Mouse (Mus musculus) thymus, postnatal 36 days (tissue): Measurements from ENCODE around the gene Nup214.

ENCODE experiments used
- DNase-seq, 2 experiments: peaks; one replicate each; pipeline ENCODE4 v3.0.0; 2022; ENCODE audit warnings: mixed read lengths in 2 of 2

Gene Nup214

DNA sequence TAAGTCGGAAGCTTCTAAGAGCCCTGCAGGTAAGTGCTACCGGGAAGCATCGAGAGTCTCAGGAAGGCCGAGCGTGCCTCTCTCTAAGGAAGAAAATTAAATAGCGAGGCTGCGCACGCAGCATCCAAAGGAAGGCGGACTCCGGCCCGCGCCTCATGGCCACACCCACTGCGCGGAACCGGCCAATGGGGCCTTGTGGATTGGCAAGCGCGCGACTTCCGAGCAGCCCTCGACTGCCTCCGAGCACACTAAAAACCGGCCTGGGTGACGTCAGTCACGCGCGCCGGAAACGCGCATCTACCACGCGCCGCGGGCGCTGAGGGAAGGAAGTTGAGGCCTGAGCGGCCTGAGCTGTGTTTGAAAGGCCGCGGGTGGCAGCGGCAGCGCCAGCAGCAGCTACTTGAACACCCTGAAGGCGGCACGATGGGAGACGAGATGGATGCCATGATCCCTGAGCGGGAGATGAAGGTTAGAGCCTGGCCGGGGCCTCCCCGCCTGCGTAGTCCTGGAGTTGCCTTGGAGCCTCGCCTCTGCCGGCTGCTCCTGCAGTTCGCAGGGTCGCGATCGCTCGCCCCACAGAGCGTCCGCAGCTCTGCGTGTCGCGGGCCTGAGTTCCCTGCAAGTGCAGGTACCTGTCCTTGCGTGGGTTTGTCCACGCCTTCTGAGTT, at the start of gene Nup214:
Nup214 (plus strand) TSS at position 296 of the 668 bp plus-strand sequence.
- peak; percentile 98 to 99 for DNase-seq

GRCm38 (mm10) chr2:31924811-31925210, 49.4 kb upstream of the Nup214 start:
- no peak for DNase-seq

DNA sequence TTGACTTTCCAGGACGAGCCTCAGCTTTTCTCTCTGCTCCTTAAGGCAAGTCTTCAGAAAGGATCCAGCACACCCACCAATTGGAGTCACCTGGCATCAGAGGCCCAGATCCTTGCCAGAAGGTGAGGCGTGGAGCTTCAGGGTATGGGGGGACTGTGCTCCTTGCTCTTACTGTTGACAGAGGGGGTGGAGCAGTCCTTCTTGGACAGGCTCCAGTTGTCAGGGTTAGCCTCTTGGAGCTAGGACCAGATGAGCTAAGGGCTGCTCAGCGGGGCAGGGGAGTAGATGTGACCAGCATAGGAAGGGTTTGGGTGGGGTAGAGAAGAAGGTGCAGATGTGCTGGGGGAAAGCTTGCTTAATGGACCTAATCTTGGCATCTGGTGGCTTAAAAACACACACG, 48.3 kb upstream of the Nup214 start:
- DNase-seq: no peak

DNA sequence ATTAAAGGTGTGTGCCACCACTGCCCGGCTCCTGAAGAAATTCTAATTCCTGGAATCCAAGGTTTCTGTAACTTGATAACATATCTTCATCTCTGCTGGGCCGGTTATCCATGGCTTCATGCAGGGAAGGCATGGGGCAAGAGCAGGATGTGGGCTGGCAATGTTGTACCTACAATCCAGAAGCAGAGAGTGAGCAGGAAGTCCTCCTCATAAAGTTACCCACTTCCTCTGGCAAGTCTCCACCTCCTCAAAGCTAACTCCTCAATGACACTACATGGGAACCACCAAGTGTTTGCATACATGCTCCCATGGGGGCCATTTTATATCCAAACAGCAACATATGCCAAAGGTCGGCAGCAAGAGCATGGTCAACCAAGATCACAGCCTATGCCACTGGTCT, 44.6 kb upstream of the Nup214 start:
- peak; percentile 16 to 33 for DNase-seq

DNA sequence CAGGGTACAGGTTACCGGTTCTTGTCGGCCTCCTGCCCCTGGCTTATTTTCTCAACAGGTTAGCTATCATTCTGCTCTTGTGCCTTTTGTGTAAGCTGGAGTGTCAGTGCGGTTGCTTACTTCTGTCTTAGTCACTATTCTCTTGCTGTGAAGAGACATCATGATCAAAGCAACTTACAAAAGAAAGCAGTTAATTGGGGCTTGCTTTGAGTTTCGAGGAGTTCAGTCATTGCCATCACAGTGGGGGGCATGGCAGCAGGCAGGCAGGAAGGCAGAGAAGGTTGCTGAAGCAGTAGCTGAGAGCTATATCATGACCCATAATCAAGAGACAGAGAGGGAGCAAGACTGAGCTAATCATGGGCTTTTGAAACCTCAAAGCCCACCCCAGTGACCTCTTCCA, 39.7 kb upstream of the Nup214 start:
- no peak for DNase-seq

DNA sequence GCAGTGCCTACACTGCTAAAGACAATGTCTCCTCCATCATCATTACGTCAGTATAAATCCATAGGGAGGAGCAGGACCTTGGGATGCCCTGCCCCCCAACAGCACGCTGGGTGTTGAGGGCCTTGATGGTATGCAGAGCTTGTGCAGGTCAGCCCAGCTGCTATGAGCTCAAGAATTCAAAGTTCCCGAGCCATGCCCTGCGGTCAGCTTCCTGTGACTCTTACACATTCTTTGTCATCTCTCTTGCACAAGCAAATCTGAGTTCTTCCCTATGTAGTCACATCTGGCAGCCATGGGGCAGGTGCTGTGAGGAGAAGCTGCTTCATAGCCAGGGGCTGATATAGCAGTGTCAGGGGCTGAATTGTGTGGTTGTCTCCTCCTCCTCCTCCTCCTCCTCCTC, 39.2 kb upstream of the Nup214 start:
- DNase-seq: no peak

GRCm38 (mm10) chr2:31938298-31938697, 35.9 kb upstream of the Nup214 start:
- no peak for DNase-seq

DNA sequence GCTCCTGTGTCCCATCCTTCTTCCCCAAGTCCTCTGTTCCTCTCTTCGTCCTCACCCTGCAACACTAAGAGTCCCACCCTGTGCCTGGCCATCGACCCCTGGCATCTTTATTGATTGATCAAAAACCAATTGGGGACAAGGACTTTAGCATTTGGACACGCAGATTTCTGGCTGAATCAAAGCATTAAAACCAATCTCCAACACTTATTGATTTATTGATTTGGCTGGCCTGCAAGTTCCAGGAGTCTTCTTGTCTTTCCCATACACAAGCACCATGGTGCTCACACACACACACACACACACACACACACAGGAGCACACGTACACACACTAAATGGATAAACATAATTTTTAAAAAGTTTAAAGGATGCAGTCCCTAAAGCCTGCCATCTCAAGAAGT, 31.2 kb upstream of the Nup214 start:
- DNase-seq: no peak

DNA sequence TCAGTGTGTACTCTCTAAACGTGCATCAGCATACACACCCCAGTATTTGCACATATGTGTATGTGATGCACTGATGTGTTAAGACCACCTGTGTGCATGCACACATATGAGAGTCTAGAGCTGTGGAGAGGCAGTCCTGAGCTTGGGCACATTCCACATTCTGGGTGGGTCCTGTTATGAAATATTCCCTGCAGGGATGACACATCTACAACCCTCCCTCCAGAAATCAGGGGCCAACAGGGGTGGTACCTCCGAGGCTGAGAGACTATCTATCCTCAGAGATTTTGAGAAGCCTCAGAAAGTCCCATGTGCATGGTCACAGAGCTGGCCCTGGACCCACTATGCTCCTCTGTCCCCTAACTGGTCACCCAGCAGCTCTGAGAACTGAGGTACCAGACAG, 28.7 kb upstream of the Nup214 start:
- DNase-seq: no peak

DNA sequence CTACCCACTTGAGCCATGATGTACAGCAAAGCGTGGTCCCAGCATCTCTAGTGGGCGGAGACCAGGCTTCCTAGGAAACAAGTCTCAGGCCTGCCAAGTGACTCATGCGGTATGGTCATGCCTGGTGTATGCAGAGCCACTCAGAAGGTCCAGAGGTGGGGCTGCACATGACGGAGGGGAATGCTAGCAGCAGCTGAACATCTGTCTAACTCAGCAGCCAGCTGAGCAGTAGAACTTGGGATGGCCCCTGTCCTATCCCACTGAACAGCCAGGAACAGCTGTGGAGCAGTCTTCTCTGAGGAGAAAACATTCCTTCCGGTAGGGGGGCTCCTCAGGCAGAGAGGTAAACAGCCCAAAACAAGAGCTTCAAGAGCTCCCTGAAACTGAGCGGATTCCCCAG, 25.8 kb upstream of the Nup214 start:
- no peak for DNase-seq

GRCm38 (mm10) chr2:31948801-31949200, 25.4 kb upstream of the Nup214 start:
- no peak for DNase-seq

DNA sequence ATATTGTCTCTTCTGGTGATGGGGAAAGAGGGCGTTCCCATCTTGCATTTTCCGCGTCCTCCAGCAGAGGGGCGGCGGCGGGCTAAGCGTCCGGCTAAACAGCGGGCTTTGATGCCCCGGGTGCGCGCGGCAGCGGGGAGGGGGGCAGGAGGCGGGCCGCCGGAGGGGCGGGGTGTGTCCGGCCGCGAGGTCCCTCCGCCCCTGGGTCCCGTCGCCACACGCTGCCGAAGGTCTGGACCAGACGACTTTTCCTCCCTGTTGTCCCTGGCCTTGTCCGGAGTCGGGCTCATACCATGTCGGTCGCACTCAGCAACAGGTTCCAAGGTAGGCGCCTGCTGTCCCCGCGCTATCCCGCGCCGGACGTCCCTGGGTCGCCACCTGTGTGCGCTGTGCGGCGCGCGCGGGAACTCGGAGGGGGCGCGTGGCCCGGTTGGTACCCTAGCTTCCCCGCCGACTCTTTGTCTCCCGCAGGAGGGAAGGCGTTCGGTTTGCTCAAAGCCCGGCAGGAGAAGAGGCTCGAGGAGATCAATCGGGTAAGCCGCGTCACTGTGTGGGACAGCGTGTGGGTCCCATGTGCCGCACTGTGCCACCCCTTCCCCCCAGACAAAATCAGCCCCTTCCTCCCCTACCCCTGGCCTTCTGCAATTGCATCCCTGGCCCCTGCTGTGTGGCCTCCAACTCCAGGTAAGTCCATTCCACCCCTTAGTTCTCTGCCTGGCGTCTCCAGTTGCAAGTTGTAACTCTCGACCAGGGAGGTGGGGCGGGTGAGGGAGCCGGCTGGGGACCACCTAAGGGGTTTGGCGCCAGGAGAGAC, 24.0 kb upstream of the Nup214 start, which contains the start of gene Aif1l:
Aif1l (plus strand) TSS at position 82 of the 814 bp plus-strand sequence.
- peak; percentile 31 to 45 for DNase-seq

DNA sequence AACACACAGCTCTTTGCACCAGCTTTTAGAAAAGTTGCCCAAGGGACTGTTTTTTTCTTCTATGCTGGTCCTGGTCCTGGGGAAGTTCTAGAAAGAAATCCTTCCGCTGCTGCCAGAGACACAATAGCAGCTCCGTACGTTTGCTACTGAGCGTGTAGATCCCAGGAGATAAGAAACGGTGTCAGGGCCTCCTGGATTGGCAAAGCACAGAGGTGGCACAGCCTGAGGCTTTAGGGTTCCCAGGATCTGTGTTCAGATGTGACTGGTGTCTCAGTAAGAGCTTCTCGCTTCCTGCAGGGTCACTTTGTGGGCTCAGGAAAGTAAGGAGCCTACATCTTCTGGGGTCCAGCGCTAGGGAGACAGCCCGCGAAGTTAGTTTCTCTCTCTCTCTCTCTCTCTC, 23.3 kb upstream of the Nup214 start:
- no peak for DNase-seq

GRCm38 (mm10) chr2:31952236-31952635, 22.0 kb upstream of the Nup214 start:
- no peak for DNase-seq

DNA sequence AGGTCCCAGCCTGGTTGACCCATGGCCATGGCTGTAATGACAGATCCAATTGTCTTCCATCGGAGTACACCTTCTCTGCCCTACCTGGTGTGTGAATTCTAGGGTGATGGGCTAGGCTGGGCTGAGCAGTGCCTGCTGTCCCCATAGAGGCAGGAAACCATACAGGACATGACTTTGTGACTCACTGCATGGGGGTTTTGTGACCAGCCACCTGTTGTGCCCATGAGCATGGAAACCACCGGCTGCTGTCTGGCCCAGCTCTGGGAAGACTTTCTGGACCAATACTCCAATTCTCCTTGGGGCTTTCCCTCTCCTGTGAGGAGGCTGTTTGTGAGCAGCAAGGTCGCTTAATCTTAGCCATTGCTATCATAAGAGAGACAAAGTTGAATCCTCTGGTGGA, 21.5 kb upstream of the Nup214 start:
- DNase-seq: no peak

- DNase-seq: no peak
Observed at GRCm38 (mm10) chr2:31953687-31954086, 20.5 kb upstream of the Nup214 start.

DNA sequence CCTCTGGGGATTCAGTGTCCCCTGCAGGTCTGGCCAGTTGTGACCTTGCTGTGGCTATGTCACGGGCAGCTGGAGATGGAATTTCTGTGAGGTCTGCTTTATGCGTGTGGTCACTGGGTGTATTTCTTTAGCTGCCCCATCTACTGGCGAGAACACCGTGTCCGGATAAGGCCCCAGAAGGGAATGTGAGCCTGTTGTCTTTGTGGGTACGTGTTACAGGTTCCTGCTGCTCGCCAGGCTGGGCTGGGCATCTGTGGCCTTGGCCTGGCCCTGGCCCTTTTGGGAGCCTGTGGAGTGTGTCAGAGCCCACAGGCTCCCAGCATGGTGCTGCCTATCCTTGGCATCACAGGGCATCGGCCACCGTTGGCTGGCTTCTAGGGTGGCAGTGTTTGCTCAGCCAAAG, 19.5 kb upstream of the Nup214 start:
- no peak for DNase-seq

GRCm38 (mm10) chr2:31955686-31956085, 18.6 kb upstream of the Nup214 start:
- no peak for DNase-seq

DNA sequence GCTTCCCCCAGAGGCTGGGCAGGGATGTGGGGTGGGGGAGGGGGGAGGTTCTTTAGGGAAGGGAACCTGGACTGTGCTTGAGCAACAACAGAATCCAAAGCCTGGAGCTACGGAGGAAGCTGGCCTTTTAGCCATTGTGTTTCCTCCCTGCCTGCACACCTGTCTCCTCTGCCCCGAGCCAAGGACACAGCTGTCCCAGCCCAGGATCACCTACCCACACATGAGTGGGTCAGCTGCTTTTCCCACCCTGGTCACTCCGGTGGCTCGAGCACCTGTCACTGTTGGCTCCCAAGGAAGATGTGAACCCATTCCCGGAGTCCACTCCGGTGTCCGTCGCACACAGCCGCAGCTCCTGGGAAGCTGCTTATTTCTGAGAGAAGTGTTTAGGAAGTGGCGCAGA, 17.0 kb upstream of the Nup214 start:
- DNase-seq: no peak

GRCm38 (mm10) chr2:31960986-31961385, 13.2 kb upstream of the Nup214 start:
- DNase-seq: no peak

GRCm38 (mm10) chr2:31961791-31962222, 12.4 kb upstream of the Nup214 start:
- no peak for DNase-seq

DNA sequence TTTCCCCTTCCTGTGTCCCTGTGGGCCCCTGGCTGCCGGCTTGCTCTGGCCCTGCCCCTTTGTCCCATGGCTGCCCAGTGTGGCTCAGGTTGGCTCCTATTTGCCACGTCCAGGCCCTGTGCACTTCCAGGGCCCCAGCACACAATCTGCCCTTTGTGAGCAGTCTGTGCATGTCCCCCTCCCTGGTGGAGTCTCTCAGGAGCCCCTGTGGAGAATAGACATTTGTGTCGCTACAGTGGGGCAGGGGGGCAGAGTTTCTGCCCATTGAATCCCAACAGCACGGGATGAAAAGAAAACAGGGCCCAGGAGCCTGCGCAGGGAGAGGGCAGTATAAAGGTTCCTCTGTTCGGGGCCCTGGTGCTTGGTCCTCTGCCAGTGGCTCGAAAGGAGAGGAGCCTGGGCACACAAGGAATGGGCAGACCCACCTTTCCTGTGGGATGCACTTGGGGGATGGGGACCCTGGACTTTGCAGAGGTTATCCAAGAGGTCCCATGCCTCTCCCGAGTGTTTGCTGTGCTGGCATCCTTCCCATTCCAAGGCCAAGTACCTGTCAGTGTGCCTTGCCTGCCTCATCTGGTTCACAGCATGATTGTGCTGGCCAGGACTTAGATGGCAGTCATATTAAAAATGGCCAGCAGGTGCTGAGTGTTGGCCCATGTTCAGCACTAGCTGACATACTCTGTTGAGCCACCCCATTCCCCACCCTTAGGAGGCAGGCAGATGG, 11.6 kb upstream of the Nup214 start:
- DNase-seq: no peak

GRCm38 (mm10) chr2:31963491-31963890, 10.7 kb upstream of the Nup214 start:
- DNase-seq: no peak

GRCm38 (mm10) chr2:31964191-31964590, 10.0 kb upstream of the Nup214 start:
- no peak for DNase-seq
